Mouse (Mus musculus): ENCODE measurements at regions not wholly inside any gene's neighbourhood (a gene's known extent, or its start where the extent isn't known, plus 50 kb on each side); places are given as distances from the start of the nearest gene placed in this dataset.

- TF ChIP-seq CTCF (IDR thresholded peaks at IDR 0.05; ENCODE audit: control insufficient read depth, insufficient read depth, insufficient read length) (no peak), MAX (IDR thresholded peaks at IDR 0.05) (no peak), MYOD1 (IDR thresholded peaks at IDR 0.05; ENCODE audit: control insufficient read depth, insufficient read length, low read depth) (no peak), MYOG (IDR thresholded peaks at IDR 0.05; ENCODE audit: control insufficient read depth, extremely low read depth, insufficient read length) (no peak), USF1 (IDR thresholded peaks at IDR 0.05; ENCODE audit: low read depth) (no peak), CEBPB (IDR thresholded peaks at IDR 0.05; ENCODE audit: low read depth) (no peak)
Measured at GRCm38 (mm10) chr9:87964508-87964907, 233.4 kb upstream of the Tbx18 start.

All from C2C12 (cell line).